Mouse (Mus musculus) thymus, adult 2 months (tissue): Measurements from ENCODE around the gene Nacad. TPM values are rescaled to one million over a fixed set of nuclear protein-coding genes. Genes with fewer than 3 reads are reported as not detected.

Experiments used
- DNase-seq: peaks from one replicate; pipeline ENCODE4 v3.0.0; 2021
- H3K27ac ChIP-seq: fragments of 200-500 bp; 2 replicates; pipeline ENCODE4 v1.5.1; 2012; ENCODE audit warnings: low read length, control low read depth; ENCODE audit not compliant: control insufficient read depth, insufficient read depth
- H3K27me3 ChIP-seq: fragments of 200-500 bp; 2 replicates; pipeline ENCODE4 v1.6.1; 2012; ENCODE audit warnings: mild to moderate bottlenecking, low read length, moderate library complexity, mixed read lengths; ENCODE audit not compliant: control insufficient read depth, insufficient read depth
- H3K36me3 ChIP-seq: fragments of 200-500 bp; 2 replicates; pipeline ENCODE4 v1.6.1; 2012; ENCODE audit warnings: mild to moderate bottlenecking, low read length, moderate library complexity; ENCODE audit not compliant: control insufficient read depth, insufficient read depth
- H3K4me1 ChIP-seq: fragments of 200-500 bp; replicated peaks from 2 replicates; pipeline ENCODE4 v1.6.1; 2012; ENCODE audit warnings: low read length; ENCODE audit not compliant: control insufficient read depth, insufficient read depth
- H3K4me3 ChIP-seq: fragments of 200-500 bp; 2 replicates; pipeline ENCODE4 v1.5.1; 2012; ENCODE audit warnings: mild to moderate bottlenecking, low read length, control low read depth, moderate library complexity; ENCODE audit not compliant: control insufficient read depth, insufficient read depth
- CTCF ChIP-seq: fragments of 200-500 bp; IDR thresholded peaks from 2 replicates; pipeline ENCODE4 v1.5.1; 2012; ENCODE audit warnings: mild to moderate bottlenecking, control low read depth, low read length, moderate library complexity, borderline replicate concordance; ENCODE audit not compliant: control insufficient read depth, poor library complexity, insufficient read depth; ENCODE audit errors: extremely low read depth
- POLR2A ChIP-seq: fragments of 200-500 bp; IDR thresholded peaks from 2 replicates; pipeline ENCODE4 v1.6.1; 2012; ENCODE audit warnings: mild to moderate bottlenecking, low read length, control low read depth, moderate library complexity; ENCODE audit not compliant: control insufficient read depth, poor library complexity, insufficient read depth; ENCODE audit errors: extremely low read depth
- WGBS: fragments of 180-500 bp; shearing (Covaris S2); methylation state at CpG from one replicate; pipeline ENCODE4 v1.1.7; 2018; 5-methylcytosine and 5-hydroxymethylcytosine counted together
- polyA plus RNA-seq: library from polyadenylated mRNA; depleted of rRNA; stranded (reverse); fragments of >200 nt; gene quantifications from 2 replicates; pipeline ENCODE4 v1.2.3, GENCODE M21; 2012; rRNA removed

The Nacad gene
- polyA plus RNA-seq, 1 experiment, result 0.36 TPM

GRCm38 (mm10) chr11:6560655-6561360, 45.0 kb downstream of the Nacad start:
- Histone ChIP-seq H3K36me3 (peaks cover 11% of the 10 kb centered on the region), H3K4me1 (peaks cover 37% of the 10 kb centered on the region), H3K27me3 (no peaks in the 10 kb centered on the region), H3K4me3 (peak overlapping the region; percentile 89), H3K27ac (peak overlapping the region; percentile 99)
- 3% methylated on average over 13 of the region's 13 CpGs for WGBS
- DNase-seq, result peak; percentile 70
- TF ChIP-seq CTCF (no peak), POLR2A (peak; percentile 56; the same call in 1 of the 2 replicates)

- 43% methylated on average over 2 of the region's 2 CpGs for WGBS
- peak overlapping the region; percentile 88; the same call in 1 of the 2 replicates for H3K27ac ChIP-seq
These were observed 45.9 kb downstream of the Nacad start for GRCm38 (mm10) chr11:6559996-6560395.

GRCm38 (mm10) chr11:6558234-6558633, 47.6 kb downstream of the Nacad start:
- WGBS, result 69% methylated on average over 3 of the region's 3 CpGs
- peaks cover 25% of the 10 kb centered on the region for H3K4me1 ChIP-seq
- peak overlapping the region; percentile 88 for H3K27ac ChIP-seq
- TF ChIP-seq POLR2A (no peak), CTCF (no peak)
- DNase-seq, result no peak
- peaks cover 1% of the 10 kb centered on the region; the same call in 1 of the 2 replicates for H3K36me3 ChIP-seq
- H3K27me3 ChIP-seq, result no peaks in the 10 kb centered on the region
- H3K4me3 ChIP-seq, result no peak overlapping the region

More at GRCm38 (mm10) chr11:6559996-6560395, 45.9 kb downstream of the Nacad start:
- H3K36me3 ChIP-seq, result peaks cover 11% of the 10 kb centered on the region
- no peak overlapping the region for H3K4me3 ChIP-seq
- H3K4me1 ChIP-seq, result peaks cover 34% of the 10 kb centered on the region
- TF ChIP-seq CTCF (no peak), POLR2A (no peak)
- H3K27me3 ChIP-seq, result no peaks in the 10 kb centered on the region
- no peak for DNase-seq

GRCm38 (mm10) chr11:6550201-6550600, 55.7 kb downstream of the Nacad start:
- TF ChIP-seq POLR2A (no peak), CTCF (no peak)
- Histone ChIP-seq H3K4me1 (peaks cover 11% of the 10 kb centered on the region), H3K4me3 (no peak overlapping the region), H3K27ac (no peak overlapping the region), H3K27me3 (no peaks in the 10 kb centered on the region), H3K36me3 (peaks cover 4% of the 10 kb centered on the region; the same call in 1 of the 2 replicates)
- no peak for DNase-seq
- WGBS, result 97% methylated on average over 3 of the region's 3 CpGs

GRCm38 (mm10) chr11:6549770-6550169, 56.1 kb downstream of the Nacad start:
- no peak overlapping the region for H3K4me3 ChIP-seq
- 95% methylated on average over 2 of the region's 2 CpGs for whole genome bisulfite sequencing

More at GRCm38 (mm10) chr11:6549770-6550169, 56.1 kb downstream of the Nacad start:
- H3K4me1 ChIP-seq, result peaks cover 11% of the 10 kb centered on the region
- no peaks in the 10 kb centered on the region for H3K27me3 ChIP-seq
- TF ChIP-seq POLR2A (no peak), CTCF (no peak)
- peaks cover 4% of the 10 kb centered on the region; the same call in 1 of the 2 replicates for H3K36me3 ChIP-seq
- DNase-seq, result no peak
- H3K27ac ChIP-seq, result no peak overlapping the region

Other genes starting within 250 kb of the Nacad start
- gene Zmiz2, start 217.0 kb downstream of the Nacad start, polyA plus RNA-seq, result 137 and 187 TPM in 2 replicates
- gene Ppia, start 190.6 kb downstream of the Nacad start, polyA plus RNA-seq, result 1,363 and 1,486 TPM in 2 replicates
- 163 and 178 TPM in 2 replicates for gene H2afv, start 161.6 kb downstream of the Nacad start, polyA plus RNA-seq
- gene Purb, start 130.1 kb downstream of the Nacad start, polyA plus RNA-seq, result 12.7 and 17.8 TPM in 2 replicates
- gene Myo1g, start 85.1 kb downstream of the Nacad start, polyA plus RNA-seq, result 202 and 216 TPM in 2 replicates
- gene Ccm2, start 59.2 kb downstream of the Nacad start, polyA plus RNA-seq, result 450 and 470 TPM in 2 replicates
- gene Tbrg4, start 20.0 kb upstream of the Nacad start, polyA plus RNA-seq, result 190 and 191 TPM in 2 replicates
- 0.56 and 1.2 TPM in 2 replicates for gene Wap, start 32.6 kb upstream of the Nacad start, polyA plus RNA-seq
- gene Ramp3, start 52.5 kb upstream of the Nacad start, polyA plus RNA-seq, result 7.8 and 9.0 TPM in 2 replicates
- not detected in 2 replicates for gene Gm11983, start 231.6 kb upstream of the Nacad start, polyA plus RNA-seq